Mouse (Mus musculus) kidney, adult 2 months (tissue): ENCODE measurements around the gene Hoxc6. TPM values are rescaled to one million over a fixed set of nuclear protein-coding genes. Genes with fewer than 3 reads are reported as not detected.

Source experiments
- DNase-seq: peaks from one replicate; pipeline ENCODE4 v3.0.0; 2021
- H3K27ac ChIP-seq: fragments of 200-500 bp; 2 replicates; pipeline ENCODE4 v1.5.1; 2012; ENCODE audit warnings: low read depth, low read length, control low read depth, inconsistent platforms; ENCODE audit not compliant: insufficient read depth
- H3K27me3 ChIP-seq: fragments of 200-500 bp; replicated peaks from 2 replicates; pipeline ENCODE4 v1.6.1; 2012; ENCODE audit warnings: mild to moderate bottlenecking, moderate library complexity, low read length, inconsistent platforms; ENCODE audit not compliant: control insufficient read depth, insufficient read depth
- H3K36me3 ChIP-seq: fragments of 200-500 bp; 2 replicates; pipeline ENCODE4 v1.6.1; 2012; ENCODE audit warnings: mild to moderate bottlenecking, moderate library complexity, low read length, inconsistent platforms; ENCODE audit not compliant: control insufficient read depth, insufficient read depth
- H3K4me1 ChIP-seq: fragments of 200-500 bp; 2 replicates; pipeline ENCODE4 v1.6.1; 2011; ENCODE audit warnings: low read length; ENCODE audit not compliant: control insufficient read depth, insufficient read depth
- H3K4me3 ChIP-seq: fragments of 200-500 bp; 2 replicates; pipeline ENCODE4 v1.5.1; 2011; ENCODE audit warnings: mild to moderate bottlenecking, low read depth, low read length, control low read depth; ENCODE audit not compliant: insufficient read depth
- CTCF ChIP-seq: fragments of 200-500 bp; conservative IDR thresholded peaks from 2 replicates; pipeline ENCODE4 v1.5.1; 2011; ENCODE audit warnings: low read depth, mild to moderate bottlenecking, control low read depth, low read length, moderate library complexity, mixed read lengths; ENCODE audit not compliant: insufficient read depth, insufficient read length
- POLR2A ChIP-seq: fragments of 200-500 bp; IDR thresholded peaks from one replicate; pipeline ENCODE4 v1.6.1; 2011; ENCODE audit warnings: low read depth, low read length, control low read depth
- WGBS: fragments of 180-500 bp; shearing (Covaris S2); methylation state at CpG from one replicate; pipeline ENCODE4 v1.1.7; 2018; 5-methylcytosine and 5-hydroxymethylcytosine counted together
- polyA plus RNA-seq: library from polyadenylated mRNA; depleted of rRNA; stranded (reverse); fragments of >200 nt; gene quantifications from 2 replicates; pipeline ENCODE4 v1.2.3, GENCODE M21; 2012

Hoxc6 gene
- polyA plus RNA-seq, 1 experiment, result 25.4 TPM

- no peak for DNase-seq
- Histone ChIP-seq H3K4me3 (peak overlapping the region; percentile 50), H3K36me3 (no peaks in the 10 kb centered on the region), H3K4me1 (peaks cover 4% of the 10 kb centered on the region; the same call in 1 of the 2 replicates), H3K27me3 (no peaks in the 10 kb centered on the region), H3K27ac (peak overlapping the region; percentile 93)
- WGBS, result 24% methylated on average over 26 of the region's 26 CpGs
- TF ChIP-seq CTCF, result no peak
- TF ChIP-seq POLR2A, result no peak
Observed at GRCm38 (mm10) chr15:102965003-102965891, 32.8 kb upstream of the Hoxc6 start.

GRCm38 (mm10) chr15:102965892-102966775 lies 31.9 kb upstream of the Hoxc6 start:
- WGBS, result 8% methylated on average over 29 of the region's 30 CpGs
- DNase-seq, result peak; percentile 96
- peak overlapping the region; percentile 93 for H3K27ac ChIP-seq
- H3K4me3 ChIP-seq, result peak overlapping the region; percentile 59
- peaks cover 4% of the 10 kb centered on the region; the same call in 1 of the 2 replicates for H3K4me1 ChIP-seq
- H3K36me3 ChIP-seq, result no peaks in the 10 kb centered on the region
- TF ChIP-seq CTCF, result peak; percentile 80
- TF ChIP-seq POLR2A, result peak; percentile 43
- H3K27me3 ChIP-seq, result no peaks in the 10 kb centered on the region

- DNase-seq, result peak; percentile 53
- TF ChIP-seq CTCF, result no peak
- no peak for TF ChIP-seq POLR2A
- Histone ChIP-seq H3K27me3 (no peaks in the 10 kb centered on the region), H3K4me3 (peak within 1 kb of the TSS; percentile 59), H3K27ac (peak within 1 kb of the TSS; percentile 93), H3K36me3 (no peaks in the 10 kb centered on the region), H3K4me1 (peaks cover 4% of the 10 kb centered on the region; the same call in 1 of the 2 replicates)
- 3% methylated on average over 27 of the region's 27 CpGs for WGBS
Observed at GRCm38 (mm10) chr15:102966776-102967311, 31.2 kb upstream of the Hoxc6 start, which contains the start of gene Hoxc10. TSS of gene Hoxc10 (plus strand) at chr15:102966796.

- no peak for DNase-seq
- TF ChIP-seq POLR2A, result no peak
- TF ChIP-seq CTCF, result no peak
- 3% methylated on average over 12 of the region's 12 CpGs for WGBS
- peaks cover 4% of the 10 kb centered on the region; the same call in 1 of the 2 replicates for H3K4me1 ChIP-seq
- peak within 1 kb of the TSS; percentile 59 for H3K4me3 ChIP-seq
- H3K27ac ChIP-seq, result peak within 1 kb of the TSS; percentile 93
- H3K27me3 ChIP-seq, result no peaks in the 10 kb centered on the region
- H3K36me3 ChIP-seq, result no peaks in the 10 kb centered on the region
Observed at GRCm38 (mm10) chr15:102967312-102967510, 30.8 kb upstream of the Hoxc6 start, which contains the start of gene Hoxc5. TSS of gene Hoxc5 (plus strand) at chr15:102967443.

- no peaks in the 10 kb centered on the region for H3K36me3 ChIP-seq
- WGBS, result 12% methylated on average over 34 of the region's 34 CpGs
- no peaks in the 10 kb centered on the region for H3K27me3 ChIP-seq
- H3K4me3 ChIP-seq, result peak overlapping the region; percentile 59
- DNase-seq, result no peak
- H3K4me1 ChIP-seq, result peaks cover 4% of the 10 kb centered on the region; the same call in 1 of the 2 replicates
- no peak for TF ChIP-seq CTCF
- peak overlapping the region; percentile 85 for H3K27ac ChIP-seq
Observed at GRCm38 (mm10) chr15:102967511-102968397, 30.3 kb upstream of the Hoxc6 start.

- 50% methylated on average over 1 of the region's 1 CpGs for WGBS
- peak overlapping the region; percentile 71 for H3K27ac ChIP-seq
- TF ChIP-seq CTCF, result no peak
- no peak for TF ChIP-seq POLR2A
- H3K4me1 ChIP-seq, result peaks cover 4% of the 10 kb centered on the region; the same call in 1 of the 2 replicates
- H3K27me3 ChIP-seq, result no peaks in the 10 kb centered on the region
- no peaks in the 10 kb centered on the region for H3K36me3 ChIP-seq
- DNase-seq, result no peak
- H3K4me3 ChIP-seq, result no peak overlapping the region
Observed at GRCm38 (mm10) chr15:102969296-102969695, 28.8 kb upstream of the Hoxc6 start.
